20 mouse cellular contexts compared by ENCODE assay signal in the genomic region with DNA sequence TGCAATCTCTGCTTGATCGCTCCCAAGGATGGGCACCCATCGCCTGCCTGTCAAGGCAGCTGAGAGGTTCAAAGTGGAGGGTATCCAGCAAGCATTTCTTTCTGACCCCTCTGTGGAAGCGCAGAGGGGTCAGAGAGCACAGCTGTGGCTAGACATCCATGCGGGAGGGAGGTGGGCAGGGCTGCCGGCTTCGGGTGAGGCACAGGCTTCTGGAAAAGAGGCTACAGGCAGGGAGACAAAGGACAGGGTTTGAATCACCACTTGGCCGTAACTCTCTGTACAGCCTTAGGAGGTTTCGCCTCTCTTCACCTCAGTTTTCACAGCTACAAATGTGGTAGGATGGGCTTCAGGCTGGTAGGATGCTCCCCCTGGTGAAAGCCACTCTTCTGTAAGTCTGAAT. TPM values are rescaled to one million over a fixed set of nuclear protein-coding genes. Genes with fewer than 3 reads are reported as not detected.
A peak's percentile ranks its signal among the peaks of the same experiment; 100 is the strongest.
DNase-seq lines count a peak whose midpoint lies in the region; ATAC-seq lines count a peak whose summit lies in the region.
"Had no signal": no experiment of that assay in that cellular context is flagged by ENCODE, and none has a peak within 500 bp of the region (broad histone marks: within the 10 kb centered on the region; RNA-seq: fewer than 3 reads in every experiment).

No protein-coding gene starts in this region.

- no peak for ATAC-seq in heart, embryonic 11.5 days (replicated peaks; ENCODE audit: insufficient number of reproducible peaks, low FRiP score, low TSS enrichment)
- ATAC-seq in midbrain, embryonic 12.5 days (ENCODE audit: low FRiP score, low read depth), result no peak
- ATAC-seq in midbrain, embryonic 13.5 days, result no peak
- ATAC-seq in neural tube, embryonic 15.5 days (ENCODE audit: low FRiP score), result no peak
- ATAC-seq: forebrain, embryonic 14.5 days; lung, postnatal 0 days had no signal

- no peak overlapping the region for H3K4me3 ChIP-seq in heart, embryonic 10.5 days
- no peak overlapping the region for H3K4me3 ChIP-seq in heart, embryonic 11.5 days (ENCODE audit: low read depth, low read length)
- no peak overlapping the region for H3K4me3 ChIP-seq in midbrain, embryonic 12.5 days
- H3K4me3 ChIP-seq in midbrain, embryonic 13.5 days (replicated peaks), result no peak overlapping the region
- no peak overlapping the region for H3K4me3 ChIP-seq in neural tube, embryonic 15.5 days (replicated peaks)
- H3K4me3 ChIP-seq: liver, embryonic 15.5 days; neural tube, embryonic 13.5 days had no signal

- peak overlapping the region; percentile 59 for H3K27ac ChIP-seq in heart, embryonic 10.5 days
- H3K27ac ChIP-seq in heart, embryonic 11.5 days (ENCODE audit: low read depth, low read length), result no peak overlapping the region
- H3K27ac ChIP-seq in midbrain, embryonic 12.5 days (replicated peaks), result no peak overlapping the region
- no peak overlapping the region for H3K27ac ChIP-seq in midbrain, embryonic 13.5 days
- H3K27ac ChIP-seq in neural tube, embryonic 15.5 days (replicated peaks), result 0 out of 2 replicates have a peak overlapping the region, but pooled peaks have one; percentile 28
- H3K27ac ChIP-seq: kidney, postnatal 0 days; liver, embryonic 15.5 days; neural tube, embryonic 13.5 days had no signal

- H3K36me3 ChIP-seq in heart, embryonic 10.5 days, result no peaks in the 10 kb centered on the region
- no peaks in the 10 kb centered on the region for H3K36me3 ChIP-seq in heart, embryonic 11.5 days (ENCODE audit: control insufficient read depth, insufficient read depth, low read length)
- H3K36me3 ChIP-seq in midbrain, embryonic 12.5 days, result no peaks in the 10 kb centered on the region
- no peaks in the 10 kb centered on the region for H3K36me3 ChIP-seq in midbrain, embryonic 13.5 days
- no peaks in the 10 kb centered on the region for H3K36me3 ChIP-seq in neural tube, embryonic 15.5 days
- H3K36me3 ChIP-seq: G1E; liver, embryonic 15.5 days; neural tube, embryonic 13.5 days had no signal

- peaks cover 29% of the 10 kb centered on the region for H3K27me3 ChIP-seq in heart, embryonic 10.5 days (ENCODE audit: insufficient read depth, poor library complexity, severe bottlenecking)
- H3K27me3 ChIP-seq in heart, embryonic 11.5 days (ENCODE audit: control insufficient read depth, insufficient read depth, low read length), result no peaks in the 10 kb centered on the region
- H3K27me3 ChIP-seq in midbrain, embryonic 12.5 days, result peaks cover 66% of the 10 kb centered on the region
- peaks cover 45% of the 10 kb centered on the region for H3K27me3 ChIP-seq in midbrain, embryonic 13.5 days
- peaks cover 23% of the 10 kb centered on the region for H3K27me3 ChIP-seq in neural tube, embryonic 15.5 days (replicated peaks)

- no peaks in the 10 kb centered on the region for H3K9me3 ChIP-seq in heart, embryonic 10.5 days
- no peaks in the 10 kb centered on the region for H3K9me3 ChIP-seq in heart, embryonic 11.5 days (replicated peaks; ENCODE audit: control insufficient read depth, low read length)
- no peaks in the 10 kb centered on the region for H3K9me3 ChIP-seq in midbrain, embryonic 12.5 days
- no peaks in the 10 kb centered on the region for H3K9me3 ChIP-seq in midbrain, embryonic 13.5 days
- no peaks in the 10 kb centered on the region for H3K9me3 ChIP-seq in neural tube, embryonic 15.5 days (replicated peaks)
- H3K9me3 ChIP-seq: G1E; liver, embryonic 15.5 days; neural tube, embryonic 13.5 days had no signal

- no peak overlapping the region for H3K9ac ChIP-seq in heart, embryonic 11.5 days (ENCODE audit: low read depth, low read length)
- H3K9ac ChIP-seq in midbrain, embryonic 12.5 days (replicated peaks), result 0 out of 2 replicates have a peak overlapping the region, but pooled peaks have one; percentile 1
- no peak overlapping the region for H3K9ac ChIP-seq in midbrain, embryonic 13.5 days (replicated peaks)
- H3K9ac ChIP-seq in neural tube, embryonic 15.5 days (replicated peaks), result no peak overlapping the region
- H3K9ac ChIP-seq: liver, embryonic 15.5 days; neural tube, embryonic 13.5 days had no signal

- WGBS in heart, embryonic 10.5 days, result 37% methylated on average over 8 of the region's 8 CpGs
- WGBS in heart, embryonic 11.5 days (ENCODE audit: insufficient replicate concordance), result 43% methylated on average over 8 of the region's 8 CpGs
- 33% methylated on average over 8 of the region's 8 CpGs for WGBS in midbrain, embryonic 12.5 days
- 28% methylated on average over 8 of the region's 8 CpGs for WGBS in midbrain, embryonic 13.5 days
- 31% methylated on average over 8 of the region's 8 CpGs for WGBS in neural tube, embryonic 15.5 days

- no peak overlapping the region for H3K4me2 ChIP-seq in heart, embryonic 11.5 days
- no peak overlapping the region for H3K4me2 ChIP-seq in midbrain, embryonic 12.5 days (replicated peaks)
- H3K4me2 ChIP-seq in midbrain, embryonic 13.5 days (replicated peaks), result no peak overlapping the region
- H3K4me2 ChIP-seq in neural tube, embryonic 15.5 days, result no peak overlapping the region
- H3K4me2 ChIP-seq: liver, embryonic 15.5 days; neural tube, embryonic 13.5 days had no signal

- DNase-seq in heart, embryonic 10.5 days (ENCODE audit: low spot score), result no peak
- DNase-seq in embryo, embryonic 9.5 days (ENCODE audit: extremely low spot score), result peak; percentile 63
- no peak for DNase-seq in frontal cortex, postnatal 14 days (ENCODE audit: low spot score in 2 of 2)
- DNase-seq in c-Kit-positive CD71-positive TER-119-positive erythroid progenitor cells, embryonic 14.5 days (ENCODE audit: low spot score), result no peak
- DNase-seq: adrenal gland, postnatal 36 days; cerebellum, adult 9-11 months; gastrocnemius, postnatal 25 days; heart, postnatal 4 days; kidney, adult 18-20 months; thymus, postnatal 4 days had no signal

- peaks cover 81% of the 10 kb centered on the region for H3K4me1 ChIP-seq in heart, embryonic 10.5 days
- peaks cover 52% of the 10 kb centered on the region for H3K4me1 ChIP-seq in heart, embryonic 11.5 days (ENCODE audit: control insufficient read depth, insufficient read depth, low read length)
- peaks cover 42% of the 10 kb centered on the region for H3K4me1 ChIP-seq in midbrain, embryonic 12.5 days
- H3K4me1 ChIP-seq in midbrain, embryonic 13.5 days (replicated peaks), result peaks cover 48% of the 10 kb centered on the region
- H3K4me1 ChIP-seq in neural tube, embryonic 15.5 days, result peaks cover 58% of the 10 kb centered on the region

RNA-seq across cellular contexts. Expression of gene Ephb3, which starts 38.4 kb away (rescaled TPM):
- polyA plus RNA-seq in heart, embryonic 10.5 days (2016; fragmentation: Nextera tagmentation; extraction: Ambion mirVana), result 24.5 and 25.3 TPM in 2 replicates
- polyA plus RNA-seq in heart, embryonic 11.5 days (2014; fragmentation: Nextera tagmentation; extraction: Ambion mirVana), result 12.9 and 16.0 TPM in 2 replicates
- polyA plus RNA-seq in midbrain, embryonic 12.5 days (2016; fragmentation: Nextera tagmentation; extraction: Ambion mirVana), result 23.6 and 24.2 TPM in 2 replicates
- polyA plus RNA-seq in midbrain, embryonic 13.5 days (2015; fragmentation: Nextera tagmentation; extraction: Ambion mirVana), result 14.8 and 19.4 TPM in 2 replicates
- polyA plus RNA-seq in neural tube, embryonic 15.5 days (2015; fragmentation: Nextera tagmentation; extraction: Ambion mirVana), result 12.0 and 14.4 TPM in 2 replicates
- polyA plus RNA-seq: G1E had no signal

Comparison
In these comparisons a context has a peak if more than half of its experiments do, and no peak if none do; other contexts are left out.
1. H3K27ac ChIP-seq: peak in heart, embryonic 10.5 days (single experiment) and neural tube, embryonic 15.5 days (single experiment); none in heart, embryonic 11.5 days (single experiment), midbrain, embryonic 12.5 days (single experiment) and midbrain, embryonic 13.5 days (single experiment).